Mouse (Mus musculus): ENCODE measurements at regions not wholly inside any gene's neighbourhood (a gene's known extent, or its start where the extent isn't known, plus 50 kb on each side); places are given as distances from the start of the nearest gene placed in this dataset.

DNA sequence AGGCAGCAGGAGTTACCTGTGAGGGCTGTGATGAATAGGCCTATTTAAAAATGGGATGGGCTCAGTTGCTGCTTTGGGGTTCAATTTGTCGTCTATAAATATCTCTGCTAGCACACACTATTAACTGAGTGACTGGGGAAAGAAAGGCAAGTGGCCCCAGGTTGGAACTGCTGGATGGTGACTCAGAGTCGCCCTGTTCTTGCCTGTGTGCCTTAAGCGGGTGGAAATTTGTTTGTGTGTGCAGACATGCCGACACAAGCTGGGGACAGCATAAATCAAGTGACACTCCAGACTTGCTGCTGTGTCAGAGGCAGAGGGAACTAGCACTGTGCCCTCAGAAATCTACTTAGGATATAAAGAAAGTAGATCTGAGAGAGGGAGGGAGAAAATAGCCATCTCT, 124.9 kb downstream of the Tmx1 start:
- no peak for DNase-seq
- no peak for TF ChIP-seq CTCF (IDR thresholded peaks at IDR 0.05; ENCODE audit: insufficient read depth, low read length)
- no peak for TF ChIP-seq POLR2A (IDR thresholded peaks at IDR 0.05; ENCODE audit: borderline replicate concordance, extremely low read depth, low read depth, low read length)
- 59% methylated on average over 4 of the region's 4 CpGs for WGBS

DNA sequence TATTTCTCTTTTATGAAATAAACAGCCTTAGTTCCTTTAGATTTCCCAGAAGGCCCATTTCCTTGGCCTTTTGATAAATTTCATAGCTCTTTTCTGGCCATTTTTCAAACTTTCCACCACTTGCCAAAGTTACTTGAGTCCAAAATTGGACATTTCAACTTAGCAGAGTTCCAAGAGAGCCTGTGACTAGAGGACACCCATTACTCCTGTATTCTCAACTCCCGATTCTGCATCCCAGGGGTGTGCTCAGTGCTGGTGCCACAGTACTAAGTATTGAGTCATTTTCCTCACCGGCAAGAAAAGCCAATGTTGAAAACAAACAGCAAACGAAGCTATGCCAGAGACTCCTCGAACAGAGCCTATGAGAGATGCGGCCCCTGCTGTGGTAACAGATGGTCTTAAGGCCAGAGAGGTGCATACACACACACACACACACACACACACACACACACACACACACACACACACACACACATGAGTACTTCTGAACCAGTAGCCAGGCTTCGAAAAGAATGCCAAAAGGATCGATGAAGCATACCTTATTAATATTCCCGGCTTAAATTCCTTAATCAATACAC, 126.5 kb downstream of the Tmx1 start:
- no peak for TF ChIP-seq POLR2A (IDR thresholded peaks at IDR 0.05; ENCODE audit: borderline replicate concordance, extremely low read depth, low read depth, low read length)
- TF ChIP-seq CTCF (IDR thresholded peaks at IDR 0.05; ENCODE audit: insufficient read depth, low read length) = no peak
- Histone ChIP-seq H3K4me1 (ENCODE audit: control insufficient read depth, insufficient read depth, low read length) (no peaks in the 10 kb centered on the region), H3K4me3 (replicated peaks; ENCODE audit: extremely low read depth, low read depth, low read length) (no peak overlapping the region)
- WGBS = 78% methylated on average over 8 of the region's 8 CpGs
- no peak for DNase-seq

More for the DNA sequence above, 124.9 kb downstream of the Tmx1 start:
- Histone ChIP-seq H3K4me3 (replicated peaks; ENCODE audit: extremely low read depth, low read depth, low read length) (no peak overlapping the region), H3K4me1 (ENCODE audit: control insufficient read depth, insufficient read depth, low read length) (no peaks in the 10 kb centered on the region)

DNA sequence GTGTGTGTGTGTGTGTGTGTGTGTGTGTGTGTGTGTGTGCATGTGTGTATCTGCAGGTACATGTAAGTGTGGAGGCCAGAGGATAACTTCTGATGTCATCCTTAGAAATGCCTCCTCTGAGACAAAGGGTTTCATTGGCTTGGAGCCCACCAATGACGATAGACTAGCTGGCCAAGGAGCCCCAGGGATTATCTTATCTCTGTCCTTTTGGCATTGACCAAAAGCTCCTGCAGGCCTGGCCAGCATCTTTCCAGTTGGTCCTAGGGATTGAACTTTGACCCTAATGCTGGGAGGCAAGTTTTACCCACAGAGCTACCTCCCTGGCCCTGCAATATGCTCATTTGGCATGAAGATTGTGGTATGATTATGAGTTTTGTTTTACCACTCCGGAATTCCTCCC, 133.3 kb downstream of the Tmx1 start:
- 70% methylated on average over 2 of the region's 2 CpGs for WGBS
- Histone ChIP-seq H3K4me1 (ENCODE audit: control insufficient read depth, insufficient read depth, low read length) (peaks cover 12% of the 10 kb centered on the region), H3K4me3 (replicated peaks; ENCODE audit: extremely low read depth, low read depth, low read length) (no peak overlapping the region)
- TF ChIP-seq POLR2A (IDR thresholded peaks at IDR 0.05; ENCODE audit: borderline replicate concordance, extremely low read depth, low read depth, low read length) = no peak
- TF ChIP-seq CTCF (IDR thresholded peaks at IDR 0.05; ENCODE audit: insufficient read depth, low read length) = no peak
- no peak for DNase-seq

DNA sequence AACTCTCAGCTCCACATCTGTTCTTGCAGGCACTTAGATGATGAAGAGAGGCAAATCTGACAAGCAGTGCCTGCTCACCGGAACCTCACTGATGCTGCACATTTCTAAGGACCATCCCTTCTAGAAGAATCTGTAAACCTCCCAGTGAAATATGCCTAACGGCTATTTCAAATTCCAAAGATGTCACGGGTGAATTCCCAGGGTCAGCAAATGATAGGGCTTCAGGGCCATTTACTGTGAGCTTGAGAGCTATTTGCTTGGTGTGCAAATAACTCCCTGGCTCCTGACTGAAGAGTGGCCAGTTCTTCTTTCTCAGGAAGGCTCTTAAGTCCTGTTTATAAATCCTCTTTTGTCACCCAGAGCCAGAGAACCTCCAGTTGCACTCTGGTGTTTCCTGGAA, 135.3 kb downstream of the Tmx1 start:
- no peak for TF ChIP-seq POLR2A (IDR thresholded peaks at IDR 0.05; ENCODE audit: borderline replicate concordance, extremely low read depth, low read depth, low read length)
- peaks cover 12% of the 10 kb centered on the region for H3K4me1 ChIP-seq (ENCODE audit: control insufficient read depth, insufficient read depth, low read length)
- no peak overlapping the region for H3K4me3 ChIP-seq (replicated peaks; ENCODE audit: extremely low read depth, low read depth, low read length)
- 31% methylated on average over 3 of the region's 3 CpGs for WGBS
- peak; percentile 21 for DNase-seq

DNA sequence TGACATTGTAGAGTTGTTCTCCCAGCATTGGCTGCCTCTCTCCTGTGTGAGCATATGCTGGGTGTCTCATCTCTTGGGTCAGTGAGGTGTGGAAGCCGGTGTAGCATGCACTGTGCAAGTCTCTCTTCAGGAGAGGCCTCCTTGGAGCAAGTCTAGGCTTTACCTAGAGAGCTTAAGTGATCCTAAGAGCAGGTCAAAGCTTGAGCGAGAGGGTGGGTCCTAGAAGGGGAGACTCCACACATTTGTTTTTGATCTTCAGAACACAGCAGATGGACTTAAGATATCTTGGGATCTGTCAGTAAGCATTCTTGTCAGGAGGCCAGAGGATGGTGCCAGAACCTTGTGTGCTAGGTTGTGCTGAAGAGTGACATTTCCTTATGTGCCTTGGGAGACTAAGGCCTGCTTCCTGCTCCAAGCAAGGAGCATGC, 136.4 kb downstream of the Tmx1 start:
- DNase-seq = peak; percentile 24
- H3K4me1 ChIP-seq (ENCODE audit: control insufficient read depth, insufficient read depth, low read length) = peaks cover 12% of the 10 kb centered on the region
- TF ChIP-seq CTCF (IDR thresholded peaks at IDR 0.05; ENCODE audit: insufficient read depth, low read length) = peak; percentile 24
- no peak for TF ChIP-seq POLR2A (IDR thresholded peaks at IDR 0.05; ENCODE audit: borderline replicate concordance, extremely low read depth, low read depth, low read length)
- no peak overlapping the region for H3K4me3 ChIP-seq (replicated peaks; ENCODE audit: extremely low read depth, low read depth, low read length)
- WGBS = 46% methylated on average over 2 of the region's 2 CpGs

DNA sequence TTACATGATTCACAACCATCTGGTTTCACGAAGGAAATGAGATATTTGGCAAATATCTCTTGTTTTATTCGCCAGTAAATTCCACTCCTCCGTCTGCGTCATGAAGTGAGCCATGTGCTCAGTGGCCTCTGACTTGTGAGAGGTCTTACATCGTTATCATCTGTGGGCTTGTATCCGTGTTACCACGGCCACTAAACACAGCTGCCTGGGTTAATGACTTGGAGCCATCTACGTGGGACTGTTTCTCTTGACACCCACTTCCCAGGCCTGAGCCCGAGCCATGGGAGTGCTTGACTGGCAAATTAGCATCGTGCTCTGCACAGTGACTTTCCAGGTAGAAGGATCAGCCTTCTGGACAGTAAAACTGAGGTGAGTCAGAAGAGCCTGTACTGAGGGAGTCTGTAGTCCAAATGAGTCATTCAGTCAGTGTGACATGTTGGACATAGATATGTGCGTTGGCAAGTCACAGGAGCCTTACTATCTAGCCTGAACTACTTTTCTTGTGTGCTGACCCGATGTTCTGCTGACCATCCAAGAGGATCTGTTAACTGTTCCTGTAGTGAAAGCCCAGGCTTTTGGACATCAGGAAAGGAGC, 137.7 kb downstream of the Tmx1 start:
- DNase-seq = peak; percentile 21
- WGBS = 70% methylated on average over 12 of the region's 12 CpGs

DNA sequence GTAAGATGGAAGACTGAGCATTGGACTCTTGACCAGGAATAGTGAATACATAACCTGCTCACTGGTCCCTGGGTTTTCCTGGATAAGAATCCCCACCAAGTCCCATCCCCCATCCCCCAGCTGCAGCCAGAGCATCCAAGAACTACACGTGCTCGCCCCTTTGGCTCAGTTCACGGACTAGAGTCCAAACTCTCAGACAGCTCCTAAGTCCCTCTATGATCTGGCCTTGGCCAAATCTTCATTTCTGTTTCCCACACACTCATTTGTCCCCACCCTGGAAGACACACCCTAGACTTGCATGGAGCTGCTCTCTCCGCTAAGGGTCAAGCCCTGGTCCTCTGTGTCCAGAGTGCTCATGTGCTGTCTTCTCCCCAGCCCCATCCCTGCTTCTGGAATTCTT, 139.9 kb downstream of the Tmx1 start:
- 82% methylated on average over 4 of the region's 4 CpGs for WGBS
- Histone ChIP-seq H3K4me1 (ENCODE audit: control insufficient read depth, insufficient read depth, low read length) (peaks cover 12% of the 10 kb centered on the region), H3K4me3 (replicated peaks; ENCODE audit: extremely low read depth, low read depth, low read length) (no peak overlapping the region)
- TF ChIP-seq POLR2A (IDR thresholded peaks at IDR 0.05; ENCODE audit: borderline replicate concordance, extremely low read depth, low read depth, low read length) = no peak
- no peak for TF ChIP-seq CTCF (IDR thresholded peaks at IDR 0.05; ENCODE audit: insufficient read depth, low read length)
- no peak for DNase-seq

More for the DNA sequence above, 137.7 kb downstream of the Tmx1 start:
- no peak overlapping the region for H3K4me3 ChIP-seq (replicated peaks; ENCODE audit: extremely low read depth, low read depth, low read length)
- TF ChIP-seq CTCF (IDR thresholded peaks at IDR 0.05; ENCODE audit: insufficient read depth, low read length) (no peak), POLR2A (IDR thresholded peaks at IDR 0.05; ENCODE audit: borderline replicate concordance, extremely low read depth, low read depth, low read length) (no peak)
- H3K4me1 ChIP-seq (ENCODE audit: control insufficient read depth, insufficient read depth, low read length) = peaks cover 12% of the 10 kb centered on the region

DNA sequence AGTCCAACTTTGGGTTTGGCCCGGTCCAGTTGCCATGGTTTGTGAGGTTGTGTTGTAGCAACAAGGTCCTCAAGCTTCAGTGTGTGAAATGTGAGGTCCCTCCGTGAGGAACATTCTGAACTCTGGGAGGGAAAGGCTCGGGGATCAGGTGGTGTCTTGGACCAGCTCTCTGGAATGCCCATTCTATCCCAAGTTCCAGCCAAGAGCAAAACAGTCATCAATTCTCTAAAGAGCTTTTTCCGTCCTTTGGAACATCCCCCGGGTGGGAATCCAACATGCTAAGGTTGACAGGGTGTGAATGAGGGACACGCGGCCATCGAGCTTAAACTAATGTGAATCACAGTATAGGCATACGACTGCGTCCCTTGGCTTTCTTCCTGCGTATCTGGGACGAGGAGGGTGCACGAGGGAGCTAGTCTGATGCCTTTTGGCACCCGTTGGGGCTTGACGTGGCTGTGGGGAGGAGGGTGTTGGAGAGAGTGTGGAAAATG, 145.4 kb downstream of the Tmx1 start:
- WGBS = 69% methylated on average over 15 of the region's 15 CpGs
- Histone ChIP-seq H3K4me1 (ENCODE audit: control insufficient read depth, insufficient read depth, low read length) (no peaks in the 10 kb centered on the region; the same call in 1 of the 2 replicates), H3K4me3 (replicated peaks; ENCODE audit: extremely low read depth, low read depth, low read length) (no peak overlapping the region)
- no peak for DNase-seq
- TF ChIP-seq POLR2A (IDR thresholded peaks at IDR 0.05; ENCODE audit: borderline replicate concordance, extremely low read depth, low read depth, low read length) (no peak), CTCF (IDR thresholded peaks at IDR 0.05; ENCODE audit: insufficient read depth, low read length) (no peak)

DNA sequence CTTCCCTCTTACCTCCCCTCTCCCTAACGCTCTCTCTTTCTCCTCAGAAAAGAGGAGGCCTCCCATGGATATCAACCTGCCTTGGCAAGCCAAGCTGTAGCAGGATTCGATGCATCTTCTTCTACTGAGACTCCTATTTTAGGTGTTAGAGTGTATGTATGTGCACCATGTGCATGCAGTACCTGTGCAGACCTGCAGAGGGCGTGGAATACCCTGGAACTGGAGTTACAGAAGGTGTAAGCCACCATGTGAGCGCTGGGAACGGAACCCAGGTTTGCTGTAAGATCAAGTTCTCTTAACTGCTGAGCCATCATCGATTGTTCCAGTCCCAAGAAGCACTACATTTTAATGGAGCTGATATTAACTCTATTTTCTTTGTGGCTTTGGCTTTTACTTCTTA, 146.8 kb downstream of the Tmx1 start:
- TF ChIP-seq POLR2A (IDR thresholded peaks at IDR 0.05; ENCODE audit: borderline replicate concordance, extremely low read depth, low read depth, low read length) (no peak), CTCF (IDR thresholded peaks at IDR 0.05; ENCODE audit: insufficient read depth, low read length) (peak; percentile 4; the same call in 1 of the 2 replicates)
- no peaks in the 10 kb centered on the region; the same call in 1 of the 2 replicates for H3K4me1 ChIP-seq (ENCODE audit: control insufficient read depth, insufficient read depth, low read length)
- no peak overlapping the region for H3K4me3 ChIP-seq (replicated peaks; ENCODE audit: extremely low read depth, low read depth, low read length)
- 85% methylated on average over 6 of the region's 6 CpGs for WGBS
- no peak for DNase-seq

DNA sequence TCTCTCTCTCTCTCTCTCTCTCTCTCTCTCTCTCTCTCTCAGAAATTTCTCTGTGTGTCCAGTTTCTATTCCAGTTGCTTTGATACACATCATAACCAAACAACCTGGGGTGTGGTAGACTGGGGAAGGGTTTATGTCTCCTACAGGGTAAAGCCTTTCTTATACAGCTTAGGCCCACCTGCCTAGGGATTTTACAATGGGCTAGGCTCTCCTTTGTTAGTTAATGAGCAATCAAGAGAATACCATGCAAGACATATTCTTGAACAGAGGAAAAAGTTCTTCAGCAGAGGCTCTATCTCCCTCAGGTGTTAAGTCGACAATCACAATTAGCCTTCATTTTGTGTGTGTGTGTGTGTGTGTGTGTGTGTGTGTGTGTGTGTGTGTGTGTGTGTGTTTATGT, 151.0 kb downstream of the Tmx1 start:
- 96% methylated on average over 1 of the region's 1 CpGs for WGBS
- DNase-seq = no peak
- H3K4me1 ChIP-seq (ENCODE audit: control insufficient read depth, insufficient read depth, low read length) = peaks cover 4% of the 10 kb centered on the region; the same call in 1 of the 2 replicates
- no peak overlapping the region for H3K4me3 ChIP-seq (replicated peaks; ENCODE audit: extremely low read depth, low read depth, low read length)
- TF ChIP-seq POLR2A (IDR thresholded peaks at IDR 0.05; ENCODE audit: borderline replicate concordance, extremely low read depth, low read depth, low read length) = no peak
